Mouse (Mus musculus) embryonic facial prominence, embryonic 11.5 days (tissue): Measurements from ENCODE around the gene Hist1h1t. TPM values are rescaled to one million over a fixed set of nuclear protein-coding genes. Genes with fewer than 3 reads are reported as not detected.
"Not testable (repeated sequence)": the region's sequence is repeated elsewhere in the genome, so short reads cannot be mapped to it uniquely, and the experiment has no call there.

ENCODE experiments used
- ATAC-seq: fragments of 200-750 bp; cut with Nextera tagmentation; replicated peaks from 2 replicates; pipeline ENCODE4 v1.8.0; 2017; ENCODE audit warnings: low read depth; ENCODE audit not compliant: insufficient number of reproducible peaks, low FRiP score, low TSS enrichment
- DNase-seq: peaks from one replicate; pipeline ENCODE4 v3.0.0-alpha.2; 2015; ENCODE audit warnings: low spot score
- H3K27ac ChIP-seq: fragments of 300-500 bp; sonication (generic); replicated peaks from 2 replicates; pipeline ENCODE4 v1.5.1; 2014; ENCODE audit warnings: mild to moderate bottlenecking, low read depth, low read length, control low read depth
- H3K27me3 ChIP-seq: fragments of 300-500 bp; sonication (generic); 2 replicates; pipeline ENCODE4 v1.6.1; 2014; ENCODE audit warnings: mild to moderate bottlenecking, low read length, moderate library complexity, mixed read lengths; ENCODE audit not compliant: control insufficient read depth, insufficient read depth
- H3K36me3 ChIP-seq: fragments of 300-500 bp; sonication (generic); replicated peaks from 2 replicates; pipeline ENCODE4 v1.6.1; 2014; ENCODE audit warnings: low read depth, mild to moderate bottlenecking, low read length, moderate library complexity, mixed read lengths; ENCODE audit not compliant: control insufficient read depth, insufficient read depth
- H3K4me1 ChIP-seq: fragments of 300-500 bp; sonication (generic); 2 replicates; pipeline ENCODE4 v1.6.1; 2014; ENCODE audit warnings: low read length, mixed read lengths; ENCODE audit not compliant: control insufficient read depth, insufficient read depth
- H3K4me2 ChIP-seq: fragments of 300-500 bp; sonication (generic); 2 replicates; pipeline ENCODE4 v1.6.1; 2014; ENCODE audit warnings: low read depth, mild to moderate bottlenecking, control low read depth, low read length, moderate library complexity
- H3K4me3 ChIP-seq: fragments of 300-500 bp; sonication (generic); 2 replicates; pipeline ENCODE4 v1.5.1; 2014; ENCODE audit warnings: low read depth, low read length, control low read depth
- H3K9ac ChIP-seq: fragments of 300-500 bp; sonication (generic); replicated peaks from 2 replicates; pipeline ENCODE4 v1.6.1; 2014; ENCODE audit warnings: mild to moderate bottlenecking, control low read depth, low read length
- H3K9me3 ChIP-seq: fragments of 300-500 bp; sonication (generic); replicated peaks from 2 replicates; pipeline ENCODE4 v1.6.1; 2016; ENCODE audit warnings: mild to moderate bottlenecking, low read length, inconsistent platforms, mixed read lengths; ENCODE audit not compliant: control insufficient read depth
- WGBS: fragments of 180-500 bp; shearing (Covaris S2); extraction: QIAGEN DNeasy Blood & Tissue Kit; methylation state at CpG from one replicate; pipeline ENCODE4 v1.1.7; 2014; 5-methylcytosine and 5-hydroxymethylcytosine counted together
- polyA plus RNA-seq: library from polyadenylated mRNA; unstranded; fragments of >200 nt; fragmentation: Nextera tagmentation; extraction: Ambion mirVana; gene quantifications from 2 replicates; pipeline ENCODE4 v1.2.1, GENCODE M21; 2014

The Hist1h1t gene
- polyA plus RNA-seq, 1 experiment from 2014 or later: not detected

DNA sequence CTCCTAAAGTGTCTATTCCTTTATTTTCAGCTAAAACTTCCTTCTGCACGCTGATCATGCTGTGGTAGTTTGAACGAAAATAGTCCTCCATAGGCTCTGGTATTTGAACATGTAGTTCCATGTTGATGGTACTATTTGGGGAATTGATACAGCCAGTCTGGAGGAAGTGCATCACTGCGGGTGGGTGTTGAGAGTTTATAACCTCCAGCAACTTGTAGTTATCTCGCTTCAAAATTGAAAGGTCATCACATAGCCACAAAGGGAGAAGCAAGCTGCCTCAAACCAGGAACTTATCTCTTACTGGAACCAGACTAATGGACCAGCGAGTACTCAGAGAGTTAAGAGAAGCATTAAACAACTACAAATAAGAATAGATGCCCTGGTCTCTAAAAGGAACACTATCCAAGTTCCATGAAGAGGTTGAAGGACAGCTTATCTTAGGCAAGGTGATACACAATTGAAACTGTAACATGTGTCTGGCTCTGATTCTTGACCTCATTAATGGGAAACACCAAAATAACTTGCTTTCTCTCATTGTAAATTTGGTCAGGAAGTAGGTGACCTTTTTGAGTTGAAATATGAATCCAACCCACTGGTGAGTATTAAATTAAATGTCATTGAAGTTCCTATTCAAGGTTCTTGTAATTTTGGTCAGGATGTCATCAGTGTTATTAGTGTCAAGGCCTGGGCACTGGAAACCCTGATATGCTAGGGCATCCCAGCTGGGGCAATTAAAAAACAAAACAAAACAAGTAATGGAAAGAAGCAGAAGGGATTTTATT is 20.8 kb downstream of the Hist1h1t start:
- no peak for DNase-seq
- Histone ChIP-seq H3K27me3 (no peaks in the 10 kb centered on the region), H3K4me2 (no peak overlapping the region), H3K9me3 (no peaks in the 10 kb centered on the region), H3K27ac (no peak overlapping the region), H3K36me3 (no peaks in the 10 kb centered on the region), H3K4me1 (no peaks in the 10 kb centered on the region), H3K9ac (no peak overlapping the region), H3K4me3 (no peak overlapping the region)
- ATAC-seq: no peak
- WGBS: 85% methylated on average over 5 of the region's 5 CpGs

DNA sequence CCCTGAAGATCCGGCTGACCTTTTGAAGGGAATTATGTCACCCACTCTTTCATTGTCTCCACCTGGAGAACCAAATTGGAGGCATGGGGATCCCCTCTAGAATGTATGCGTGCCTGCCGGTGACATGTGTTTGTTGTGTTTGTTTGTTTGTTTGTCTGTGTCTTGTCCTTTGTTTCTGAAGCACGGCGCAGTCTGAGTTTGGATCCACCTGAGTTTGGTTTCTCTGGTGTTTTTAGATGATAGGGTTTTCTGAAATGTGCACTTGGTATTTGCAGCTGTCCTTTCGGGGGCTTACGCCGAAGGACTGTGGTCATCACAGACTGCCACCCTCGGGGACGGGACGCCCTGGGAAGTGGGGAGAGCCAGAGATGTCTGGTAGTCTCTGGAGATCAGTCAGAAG is 21.6 kb downstream of the Hist1h1t start:
- Histone ChIP-seq H3K4me2 (no peak overlapping the region), H3K36me3 (no peaks in the 10 kb centered on the region), H3K4me3 (no peak overlapping the region), H3K27ac (no peak overlapping the region), H3K9me3 (no peaks in the 10 kb centered on the region), H3K27me3 (no peaks in the 10 kb centered on the region), H3K9ac (no peak overlapping the region), H3K4me1 (no peaks in the 10 kb centered on the region)
- no peak for ATAC-seq
- 57% methylated on average over 11 of the region's 11 CpGs for WGBS
- no peak for DNase-seq

DNA sequence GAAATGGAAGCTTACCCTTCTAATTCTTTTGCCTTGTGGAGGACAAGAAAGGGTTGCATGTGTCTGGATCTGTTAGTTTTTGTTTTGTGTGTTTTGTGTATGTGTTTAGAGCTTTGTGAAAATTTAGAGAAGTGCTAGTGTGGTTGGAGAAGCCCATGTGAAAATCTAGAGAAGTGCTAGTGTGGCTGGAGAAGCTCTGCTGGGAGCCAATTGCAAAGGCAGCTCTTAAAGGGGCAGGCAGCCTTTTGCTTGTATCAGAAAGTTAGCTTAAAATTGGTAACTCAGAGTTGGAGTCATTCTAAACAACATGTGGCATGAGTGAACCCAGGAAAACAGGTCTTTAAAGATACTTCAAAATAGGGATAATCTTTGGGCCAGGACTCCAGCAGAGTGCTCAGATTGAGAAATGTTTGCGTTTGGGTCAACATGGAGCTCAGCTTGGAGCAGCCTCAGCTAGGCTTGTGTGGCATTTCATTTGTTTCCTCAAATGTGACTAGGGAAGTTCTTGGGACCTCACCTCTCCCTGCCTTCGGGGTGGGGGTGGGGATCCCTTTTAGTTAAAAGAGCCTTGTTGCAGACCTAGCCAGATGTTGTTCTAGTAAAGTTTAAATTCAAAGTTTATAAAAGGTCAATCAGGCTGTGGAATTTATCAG is 22.1 kb downstream of the Hist1h1t start:
- not testable (repeated sequence) for H3K4me3 ChIP-seq, H3K27me3 ChIP-seq, H3K9ac ChIP-seq, H3K27ac ChIP-seq, H3K9me3 ChIP-seq, DNase-seq, H3K36me3 ChIP-seq, H3K4me1 ChIP-seq, H3K4me2 ChIP-seq, ATAC-seq
- WGBS: 8% methylated on average over 2 of the region's 2 CpGs

DNA sequence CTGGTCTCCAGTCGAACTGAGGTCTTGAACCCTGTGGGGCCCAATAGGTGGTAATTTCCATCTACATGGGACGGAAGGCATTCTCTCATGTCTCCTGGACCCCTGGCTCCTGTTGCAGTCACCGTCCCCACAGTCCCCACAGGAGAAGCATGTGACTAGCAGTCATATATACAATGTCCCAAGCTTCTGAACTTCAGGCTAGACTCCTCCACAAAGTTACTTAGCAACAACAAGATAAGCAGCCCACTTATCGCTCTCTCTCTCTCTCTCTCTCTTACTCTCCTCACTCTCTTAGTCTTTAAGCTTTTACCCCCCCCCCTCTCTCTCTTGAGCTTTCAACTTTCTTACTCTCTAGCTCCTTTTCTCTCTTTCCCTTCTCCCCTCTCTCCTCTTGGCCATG is 28.6 kb downstream of the Hist1h1t start:
- Histone ChIP-seq H3K9me3 (no peaks in the 10 kb centered on the region), H3K4me1 (no peaks in the 10 kb centered on the region), H3K36me3 (no peaks in the 10 kb centered on the region), H3K9ac (no peak overlapping the region), H3K27ac (no peak overlapping the region), H3K4me3 (no peak overlapping the region), H3K27me3 (no peaks in the 10 kb centered on the region), H3K4me2 (no peak overlapping the region)
- WGBS: 84% methylated on average over 4 of the region's 4 CpGs
- ATAC-seq (no peak), DNase-seq (no peak)

DNA sequence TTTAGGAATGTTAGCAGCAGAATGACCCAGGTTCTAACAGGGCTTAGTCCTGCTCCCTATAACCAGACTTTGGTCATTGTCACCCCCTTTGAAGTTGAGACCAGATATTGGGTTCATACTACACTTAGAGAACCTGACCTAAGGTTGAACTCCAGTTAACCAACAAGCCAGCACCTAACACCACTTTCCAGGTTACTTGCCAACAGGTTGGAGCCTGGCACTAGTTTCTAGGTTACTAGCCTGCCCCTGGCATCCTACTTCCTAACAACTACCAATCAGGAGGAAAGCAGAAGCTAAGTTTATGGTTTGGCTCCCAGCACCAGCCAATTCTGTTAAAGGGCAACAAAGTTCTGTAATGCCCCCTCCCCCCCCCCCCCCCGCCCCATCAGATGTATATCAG is 29.6 kb downstream of the Hist1h1t start:
- H3K36me3 ChIP-seq: no peaks in the 10 kb centered on the region
- H3K9me3 ChIP-seq: no peaks in the 10 kb centered on the region
- ATAC-seq (no peak), DNase-seq (no peak)
- no peak overlapping the region for H3K4me2 ChIP-seq
- no peaks in the 10 kb centered on the region for H3K4me1 ChIP-seq
- no peak overlapping the region for H3K9ac ChIP-seq
- no peak overlapping the region for H3K4me3 ChIP-seq
- H3K27ac ChIP-seq: no peak overlapping the region
- no CpG with 5 or more reads among the region's 1 CpGs for WGBS
- no peaks in the 10 kb centered on the region for H3K27me3 ChIP-seq

DNA sequence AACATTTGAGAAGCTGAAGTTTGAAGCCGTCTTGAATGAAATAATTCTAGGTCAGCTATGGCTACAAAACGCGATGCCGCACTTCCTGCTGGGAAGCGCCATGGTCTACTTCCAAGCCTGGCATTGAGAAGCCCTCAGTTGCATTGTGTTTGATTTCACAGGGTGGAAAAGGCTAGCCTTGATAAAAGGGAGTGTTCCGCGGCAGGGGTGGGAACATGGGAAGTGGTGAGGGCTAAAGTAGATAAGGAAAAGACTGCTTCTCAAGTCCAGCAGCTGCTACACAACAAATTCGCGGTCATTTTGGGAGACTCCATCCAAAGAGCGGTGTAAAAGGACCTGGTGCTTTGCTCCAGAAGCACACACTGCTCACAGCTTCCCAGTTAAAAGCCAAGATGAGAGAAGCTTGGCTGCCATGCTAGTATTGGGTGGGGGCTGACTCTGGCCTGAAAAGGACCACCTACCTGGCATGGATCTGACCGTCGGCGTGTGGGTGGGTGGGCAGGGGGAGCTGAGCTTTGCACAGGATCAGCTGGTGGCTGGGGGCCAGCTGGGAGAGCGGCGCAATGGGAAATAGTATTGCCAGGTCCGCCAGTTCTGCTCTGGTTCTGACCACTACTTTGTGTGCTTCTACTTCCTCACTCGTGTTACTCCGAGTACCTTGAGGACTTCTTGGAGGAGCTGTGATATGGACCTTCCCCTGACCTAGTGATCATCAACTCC is 33.0 kb downstream of the Hist1h1t start:
- DNase-seq: no peak
- WGBS: 87% methylated on average over 18 of the region's 18 CpGs
- Histone ChIP-seq H3K9me3 (no peaks in the 10 kb centered on the region), H3K27ac (no peak overlapping the region), H3K4me3 (no peak overlapping the region), H3K4me2 (no peak overlapping the region), H3K36me3 (no peaks in the 10 kb centered on the region), H3K4me1 (no peaks in the 10 kb centered on the region), H3K27me3 (no peaks in the 10 kb centered on the region), H3K9ac (no peak overlapping the region)
- ATAC-seq: no peak

DNA sequence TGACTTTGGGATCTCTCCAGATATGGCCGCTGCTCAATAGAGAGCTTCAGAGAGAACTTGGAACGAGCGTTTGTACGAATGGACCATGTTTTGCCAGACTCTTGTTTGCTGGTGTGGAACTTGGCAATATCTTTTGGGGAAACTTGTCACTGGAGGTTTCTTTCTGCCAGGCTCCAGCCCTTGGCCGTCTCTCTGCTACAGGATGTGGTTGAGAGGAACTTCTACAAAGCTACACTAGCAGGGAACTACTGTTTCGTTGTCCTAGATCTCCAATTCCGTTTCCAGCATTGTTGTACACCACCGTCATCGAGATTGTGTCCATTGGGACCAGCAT is 33.5 kb downstream of the Hist1h1t start:
- 95% methylated on average over 9 of the region's 9 CpGs for WGBS
- H3K4me1 ChIP-seq: no peaks in the 10 kb centered on the region
- no peak overlapping the region for H3K4me3 ChIP-seq
- H3K4me2 ChIP-seq: no peak overlapping the region
- no peaks in the 10 kb centered on the region for H3K9me3 ChIP-seq
- H3K9ac ChIP-seq: no peak overlapping the region
- no peaks in the 10 kb centered on the region for H3K27me3 ChIP-seq
- ATAC-seq (no peak), DNase-seq (no peak)
- no peak overlapping the region for H3K27ac ChIP-seq
- no peaks in the 10 kb centered on the region for H3K36me3 ChIP-seq

DNA sequence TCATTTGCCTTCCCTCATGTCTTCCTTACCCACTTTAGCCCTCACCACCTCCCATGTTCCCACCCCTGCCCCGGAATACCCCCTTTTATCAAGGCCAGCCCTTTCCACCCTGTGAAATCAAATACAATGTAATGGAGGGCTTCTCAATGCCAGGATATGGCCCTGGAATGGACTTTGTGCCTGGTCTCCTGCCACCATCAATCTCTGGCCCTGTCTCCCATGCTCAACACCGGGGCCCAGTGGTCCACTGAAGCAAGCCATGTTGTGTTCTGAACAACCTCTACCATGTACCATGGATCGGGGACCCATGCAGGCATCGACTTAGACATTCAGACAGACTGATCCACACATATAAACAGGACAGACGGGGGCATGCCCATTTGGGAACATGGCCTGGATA is 34.1 kb downstream of the Hist1h1t start:
- no peak for ATAC-seq
- H3K36me3 ChIP-seq: no peaks in the 10 kb centered on the region
- H3K9ac ChIP-seq: no peak overlapping the region
- WGBS: 91% methylated on average over 5 of the region's 5 CpGs
- H3K9me3 ChIP-seq: no peaks in the 10 kb centered on the region
- DNase-seq: no peak
- no peaks in the 10 kb centered on the region for H3K4me1 ChIP-seq
- H3K4me3 ChIP-seq: no peak overlapping the region
- no peaks in the 10 kb centered on the region for H3K27me3 ChIP-seq
- H3K4me2 ChIP-seq: no peak overlapping the region
- H3K27ac ChIP-seq: no peak overlapping the region
